Mouse (Mus musculus) erythroblast, embryonic 14.5 days (primary cell): ENCODE results near the gene Dnajb9. TPM values are rescaled to one million over a fixed set of nuclear protein-coding genes. Genes with fewer than 3 reads are reported as not detected.

ENCODE experiments used
- H3K27me3 ChIP-seq: 2 replicates; pipeline ENCODE4 v1.6.1; 2012; ENCODE audit warnings: inconsistent platforms; ENCODE audit not compliant: control insufficient read depth
- H3K36me3 ChIP-seq: 2 replicates; pipeline ENCODE4 v1.6.1; 2012; ENCODE audit warnings: mild to moderate bottlenecking, inconsistent platforms; ENCODE audit not compliant: control insufficient read depth
- H3K4me1 ChIP-seq: 2 replicates; pipeline ENCODE4 v1.6.1; 2012; ENCODE audit warnings: inconsistent platforms; ENCODE audit not compliant: control insufficient read depth
- H3K4me3 ChIP-seq: replicated peaks from 2 replicates; pipeline ENCODE3; 2012; ENCODE audit warnings: moderate library complexity, mild to moderate bottlenecking, inconsistent platforms
- H3K9me3 ChIP-seq: 2 replicates; pipeline ENCODE4 v1.6.1; 2012; ENCODE audit warnings: low read length, inconsistent platforms, mixed read lengths; ENCODE audit not compliant: control insufficient read depth
- GATA1 ChIP-seq: IDR thresholded peaks from 2 replicates; pipeline ENCODE4 v1.6.1; 2012; ENCODE audit warnings: low read length, inconsistent platforms, mixed read lengths
- TAL1 ChIP-seq: IDR thresholded peaks from 3 replicates; pipeline ENCODE4 v1.6.1; 2012; ENCODE audit warnings: low read length, inconsistent platforms, mixed read lengths
- polyA plus RNA-seq: library from polyadenylated mRNA; stranded (reverse); fragments of >175 nt; gene quantifications from 2 replicates; pipeline ENCODE4 v1.2.3, GENCODE M21; 2012

Dnajb9 gene
- polyA plus RNA-seq, 1 experiment, result 1.5 TPM

GRCm38 (mm10) chr12:44211555-44211954 lies 1.4 kb upstream of the Dnajb9 start:
- peaks cover 29% of the 10 kb centered on the region for H3K4me1 ChIP-seq
- H3K9me3 ChIP-seq, result no peaks in the 10 kb centered on the region
- peaks cover 7% of the 10 kb centered on the region for H3K27me3 ChIP-seq
- H3K4me3 ChIP-seq, result no peak overlapping the region
- TF ChIP-seq TAL1 (no peak), GATA1 (no peak)
- H3K36me3 ChIP-seq, result peaks cover 2% of the 10 kb centered on the region; the same call in 1 of the 2 replicates

GRCm38 (mm10) chr12:44209141-44209823 lies 844 bp downstream of the Dnajb9 start:
- H3K9me3 ChIP-seq, result no peaks in the 10 kb centered on the region

DNA sequence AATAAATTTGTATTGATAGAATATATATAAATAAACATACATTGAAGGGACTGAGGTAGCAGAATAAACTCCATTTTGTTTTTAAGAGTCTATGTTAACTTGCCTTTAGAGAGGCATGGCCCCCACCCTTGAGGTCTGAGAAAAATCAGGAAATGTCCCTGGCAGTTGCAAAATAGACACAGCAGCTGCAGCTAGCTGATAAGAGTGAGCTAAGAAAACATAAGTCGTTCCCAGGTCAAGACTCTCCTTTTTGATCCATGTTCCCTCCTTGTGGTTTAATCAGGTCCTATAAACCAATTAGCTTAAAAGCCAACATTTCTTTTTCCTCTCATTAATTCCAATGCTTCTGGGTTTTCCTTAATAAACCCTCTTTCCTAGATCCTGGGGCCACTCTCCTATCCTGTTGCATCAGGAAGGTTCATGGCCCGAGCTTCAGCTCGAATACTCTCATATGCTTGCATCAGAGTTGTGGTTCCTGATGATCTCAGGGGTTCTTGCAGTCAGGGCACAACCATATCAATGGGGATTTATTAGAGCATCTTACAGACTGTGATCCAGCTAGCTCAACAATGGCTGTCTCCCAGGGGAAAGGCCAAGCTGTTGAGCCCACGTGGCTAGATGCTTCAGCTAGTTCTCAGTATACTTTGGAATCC lies 12.1 kb downstream of the Dnajb9 start:
- H3K4me3 ChIP-seq, result no peak overlapping the region
- TF ChIP-seq GATA1 (no peak), TAL1 (peak; percentile 34; the same call in 1 of the 3 replicates)
- H3K27me3 ChIP-seq, result no peaks in the 10 kb centered on the region
- H3K9me3 ChIP-seq, result no peaks in the 10 kb centered on the region
- peaks cover 5% of the 10 kb centered on the region for H3K4me1 ChIP-seq
- peaks cover 6% of the 10 kb centered on the region for H3K36me3 ChIP-seq

More at GRCm38 (mm10) chr12:44209141-44209823, 844 bp downstream of the Dnajb9 start:
- Histone ChIP-seq H3K27me3 (peaks cover 3% of the 10 kb centered on the region; the same call in 1 of the 2 replicates), H3K4me1 (peaks cover 29% of the 10 kb centered on the region), H3K36me3 (peaks cover 11% of the 10 kb centered on the region), H3K4me3 (peak overlapping the region; percentile 96)
- TF ChIP-seq TAL1 (no peak), GATA1 (no peak)

- Histone ChIP-seq H3K9me3 (no peaks in the 10 kb centered on the region), H3K4me1 (no peaks in the 10 kb centered on the region), H3K27me3 (no peaks in the 10 kb centered on the region), H3K4me3 (no peak overlapping the region), H3K36me3 (no peaks in the 10 kb centered on the region)
- no peak for TF ChIP-seq TAL1
- no peak for TF ChIP-seq GATA1
These were observed 28.8 kb downstream of the Dnajb9 start for GRCm38 (mm10) chr12:44181081-44181982.

DNA sequence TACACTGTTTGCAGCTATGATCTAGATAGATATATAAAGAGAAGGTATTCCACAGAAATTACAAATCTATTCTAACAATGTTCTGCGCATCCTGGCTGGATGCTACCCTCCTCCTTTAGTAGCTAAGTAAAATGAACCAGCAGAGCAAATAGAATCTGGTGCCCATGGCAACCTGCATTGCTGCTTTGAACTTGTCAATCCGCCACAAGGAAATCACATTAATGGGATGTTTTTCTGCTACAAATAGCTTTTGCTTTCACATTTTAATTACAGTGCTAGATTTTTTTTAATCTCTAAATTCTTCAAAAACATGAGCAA lies 33.1 kb downstream of the Dnajb9 start:
- Histone ChIP-seq H3K4me3 (no peak overlapping the region), H3K27me3 (no peaks in the 10 kb centered on the region), H3K36me3 (no peaks in the 10 kb centered on the region), H3K9me3 (no peaks in the 10 kb centered on the region), H3K4me1 (no peaks in the 10 kb centered on the region)
- TF ChIP-seq TAL1, result no peak
- no peak for TF ChIP-seq GATA1

- H3K9me3 ChIP-seq, result no peaks in the 10 kb centered on the region
- H3K4me1 ChIP-seq, result no peaks in the 10 kb centered on the region
- no peaks in the 10 kb centered on the region for H3K36me3 ChIP-seq
- no peaks in the 10 kb centered on the region for H3K27me3 ChIP-seq
- TF ChIP-seq TAL1 (no peak), GATA1 (no peak)
- H3K4me3 ChIP-seq, result no peak overlapping the region
These were observed 33.6 kb downstream of the Dnajb9 start for GRCm38 (mm10) chr12:44176331-44177037.

DNA sequence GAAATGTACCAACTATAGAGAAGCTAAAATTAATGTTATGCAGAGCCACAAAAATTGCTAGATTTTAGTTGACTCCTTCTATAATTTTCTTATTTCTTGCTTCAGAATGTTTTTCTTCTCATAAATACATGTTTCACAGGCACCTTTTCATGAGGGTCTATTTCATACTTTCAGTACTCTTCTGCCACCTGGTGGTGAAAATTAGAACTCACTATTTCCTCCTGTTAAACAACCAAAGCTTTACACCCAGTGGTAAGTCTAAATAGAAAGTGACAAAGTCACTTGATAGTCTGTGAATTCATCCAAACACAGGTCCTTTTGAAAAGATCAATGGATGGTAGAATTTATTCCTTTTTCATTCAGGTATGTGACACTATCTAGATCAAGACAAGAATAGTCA lies 43.2 kb downstream of the Dnajb9 start:
- TF ChIP-seq GATA1 (no peak), TAL1 (no peak)
- H3K4me3 ChIP-seq, result no peak overlapping the region
- no peaks in the 10 kb centered on the region for H3K9me3 ChIP-seq
- H3K4me1 ChIP-seq, result no peaks in the 10 kb centered on the region
- no peaks in the 10 kb centered on the region for H3K27me3 ChIP-seq
- H3K36me3 ChIP-seq, result no peaks in the 10 kb centered on the region

- Histone ChIP-seq H3K4me1 (no peaks in the 10 kb centered on the region), H3K36me3 (no peaks in the 10 kb centered on the region), H3K9me3 (peaks cover 6% of the 10 kb centered on the region), H3K4me3 (no peak overlapping the region), H3K27me3 (no peaks in the 10 kb centered on the region)
- TF ChIP-seq TAL1, result no peak
- no peak for TF ChIP-seq GATA1
These were observed 50.8 kb downstream of the Dnajb9 start for GRCm38 (mm10) chr12:44159349-44159748.

Other genes with a start within 250 kb of the Dnajb9 start
- gene Pnpla8, start 11.0 kb upstream of the Dnajb9 start, polyA plus RNA-seq, result 0.71 and 0.72 TPM in 2 replicates
- 0.01 TPM in 1 of 2 replicates, not detected in the other for gene Nrcam, start 118.6 kb upstream of the Dnajb9 start, polyA plus RNA-seq